Mouse (Mus musculus) ES-Bruce4 (cell line): ENCODE measurements around the gene Apoc3.

Source experiments
- CTCF ChIP-seq: IDR thresholded peaks from one replicate; pipeline ENCODE4 v1.8.1; 2011; ENCODE audit warnings: low read depth, low read length
- POLR2A ChIP-seq: IDR thresholded peaks from one replicate; pipeline ENCODE4 v1.8.1; 2011; ENCODE audit warnings: low read length; ENCODE audit not compliant: insufficient read depth

DNA sequence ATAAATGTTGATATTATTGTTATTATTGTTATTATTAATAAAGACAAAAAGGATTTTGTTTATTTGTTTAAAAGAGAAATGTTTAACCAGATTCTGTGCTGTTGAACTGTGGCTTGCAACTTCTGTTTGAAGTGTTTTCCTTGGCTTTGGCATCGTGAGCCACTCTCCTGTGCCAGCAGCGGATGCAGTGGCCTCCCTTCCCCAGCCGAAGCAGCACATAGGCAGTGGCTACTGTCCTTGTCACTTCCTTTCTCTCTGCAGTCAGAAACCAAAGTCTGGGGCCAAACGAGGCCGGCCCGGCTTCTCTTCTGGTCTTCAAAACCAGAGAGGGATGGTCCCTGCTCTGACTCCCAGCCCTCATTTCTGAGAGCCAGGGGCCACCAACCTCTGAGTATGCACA, 12.3 kb downstream of the Apoc3 start:
- TF ChIP-seq POLR2A = no peak
- TF ChIP-seq CTCF = no peak
